Mouse (Mus musculus) kidney, postnatal 10 days (tissue): ENCODE measurements around the gene Dnajc3.
A peak's percentile ranks its signal among the peaks of the same experiment; 100 is the strongest.

Experiments used
- DNase-seq: peaks from one replicate; pipeline ENCODE4 v3.0.0; 2021; ENCODE audit warnings: mixed read lengths

Gene Dnajc3

GRCm38 (mm10) chr14:118937533-118938492, at the start of gene Dnajc3:
Gene Dnajc3, plus strand, starts transcription at chr14:118937976.
- DNase-seq = peak; percentile 100

- no peak for DNase-seq
Measured at GRCm38 (mm10) chr14:118890101-118890500, 47.7 kb upstream of the Dnajc3 start.

- peak; percentile 27 for DNase-seq
Measured at GRCm38 (mm10) chr14:118895228-118895627, 42.5 kb upstream of the Dnajc3 start.

- peak; percentile 45 for DNase-seq
Measured at GRCm38 (mm10) chr14:118895655-118896054, 42.1 kb upstream of the Dnajc3 start.

GRCm38 (mm10) chr14:118899940-118900339, 37.8 kb upstream of the Dnajc3 start:
- no peak for DNase-seq

GRCm38 (mm10) chr14:118900911-118901310, 36.9 kb upstream of the Dnajc3 start:
- DNase-seq = no peak

- no peak for DNase-seq
Measured at GRCm38 (mm10) chr14:118903397-118903796, 34.4 kb upstream of the Dnajc3 start.

- DNase-seq = no peak
Measured at GRCm38 (mm10) chr14:118903867-118904562, 33.8 kb upstream of the Dnajc3 start.

GRCm38 (mm10) chr14:118907592-118907991, 30.2 kb upstream of the Dnajc3 start:
- no peak for DNase-seq

- DNase-seq = peak; percentile 51
Measured at GRCm38 (mm10) chr14:118909872-118910271, 27.9 kb upstream of the Dnajc3 start.

- peak; percentile 87 for DNase-seq
Measured at GRCm38 (mm10) chr14:118910332-118911222, 27.2 kb upstream of the Dnajc3 start.

GRCm38 (mm10) chr14:118911521-118911920, 26.3 kb upstream of the Dnajc3 start:
- DNase-seq = no peak

- DNase-seq = no peak
Measured at GRCm38 (mm10) chr14:118913651-118914050, 24.1 kb upstream of the Dnajc3 start.

GRCm38 (mm10) chr14:118919025-118919424, 18.8 kb upstream of the Dnajc3 start:
- no peak for DNase-seq

GRCm38 (mm10) chr14:118920654-118921053, 17.1 kb upstream of the Dnajc3 start:
- no peak for DNase-seq

- no peak for DNase-seq
Measured at GRCm38 (mm10) chr14:118922251-118922650, 15.5 kb upstream of the Dnajc3 start.

GRCm38 (mm10) chr14:118922667-118923184, 15.1 kb upstream of the Dnajc3 start:
- peak; percentile 64 for DNase-seq

GRCm38 (mm10) chr14:118924673-118925615, 12.8 kb upstream of the Dnajc3 start, which contains the start of gene Dzip1:
Gene Dzip1, minus strand, starts transcription at chr14:118925460.
- DNase-seq = peak; percentile 81

GRCm38 (mm10) chr14:118928565-118928964, 9.2 kb upstream of the Dnajc3 start:
- DNase-seq = no peak

- DNase-seq = no peak
Measured at GRCm38 (mm10) chr14:118929779-118930178, 8.0 kb upstream of the Dnajc3 start.

- no peak for DNase-seq
Measured at GRCm38 (mm10) chr14:118930777-118931176, 7.0 kb upstream of the Dnajc3 start.
